Mouse (Mus musculus) kidney, embryonic 16.5 days (tissue): ENCODE measurements around the gene Cacna1c. TPM values are rescaled to one million over a fixed set of nuclear protein-coding genes. Genes with fewer than 3 reads are reported as not detected.

ENCODE experiments used
- ATAC-seq: fragments of 200-750 bp; cut with Nextera tagmentation; 2 replicates; pipeline ENCODE4 v1.8.0; 2017; ENCODE audit warnings: moderate TSS enrichment; ENCODE audit not compliant: low FRiP score, low TSS enrichment
- H3K27ac ChIP-seq: fragments of 300-500 bp; sonication (generic); 2 replicates; pipeline ENCODE4 v1.5.1; 2014; ENCODE audit warnings: low read length
- H3K27me3 ChIP-seq: fragments of 300-500 bp; sonication (generic); 2 replicates; pipeline ENCODE4 v1.6.1; 2014; ENCODE audit warnings: low read length, control low read depth, mixed read lengths; ENCODE audit not compliant: insufficient read depth
- H3K36me3 ChIP-seq: fragments of 300-500 bp; sonication (generic); 2 replicates; pipeline ENCODE4 v1.6.1; 2014; ENCODE audit warnings: low read length, control low read depth, mixed read lengths; ENCODE audit not compliant: insufficient read depth
- H3K4me1 ChIP-seq: fragments of 300-500 bp; sonication (generic); 2 replicates; pipeline ENCODE4 v1.6.1; 2014; ENCODE audit warnings: low read length, control low read depth, mixed read lengths; ENCODE audit not compliant: insufficient read depth
- H3K4me2 ChIP-seq: fragments of 300-500 bp; sonication (generic); replicated peaks from 2 replicates; pipeline ENCODE4 v1.6.1; 2014; ENCODE audit warnings: low read depth, low read length
- H3K4me3 ChIP-seq: fragments of 300-500 bp; sonication (generic); 2 replicates; pipeline ENCODE4 v1.5.1; 2014; ENCODE audit warnings: mild to moderate bottlenecking, low read length
- H3K9ac ChIP-seq: fragments of 300-500 bp; sonication (generic); replicated peaks from 2 replicates; pipeline ENCODE4 v1.6.1; 2014; ENCODE audit warnings: low read length
- H3K9me3 ChIP-seq: fragments of 300-500 bp; sonication (generic); 2 replicates; pipeline ENCODE4 v1.6.1; 2016; ENCODE audit warnings: low read length, control low read depth
- WGBS: fragments of 180-500 bp; shearing (Covaris S2); extraction: QIAGEN DNeasy Blood & Tissue Kit; methylation state at CpG from one replicate; pipeline ENCODE4 v1.1.7; 2014; 5-methylcytosine and 5-hydroxymethylcytosine counted together
- polyA plus RNA-seq: library from polyadenylated mRNA; unstranded; fragments of >200 nt; fragmentation: Nextera tagmentation; extraction: Ambion mirVana; gene quantifications from 2 replicates; pipeline ENCODE4 v1.2.1, GENCODE M21; 2015

Cacna1c gene
- polyA plus RNA-seq, 1 experiment from 2014 or later: 1.4 TPM

DNA sequence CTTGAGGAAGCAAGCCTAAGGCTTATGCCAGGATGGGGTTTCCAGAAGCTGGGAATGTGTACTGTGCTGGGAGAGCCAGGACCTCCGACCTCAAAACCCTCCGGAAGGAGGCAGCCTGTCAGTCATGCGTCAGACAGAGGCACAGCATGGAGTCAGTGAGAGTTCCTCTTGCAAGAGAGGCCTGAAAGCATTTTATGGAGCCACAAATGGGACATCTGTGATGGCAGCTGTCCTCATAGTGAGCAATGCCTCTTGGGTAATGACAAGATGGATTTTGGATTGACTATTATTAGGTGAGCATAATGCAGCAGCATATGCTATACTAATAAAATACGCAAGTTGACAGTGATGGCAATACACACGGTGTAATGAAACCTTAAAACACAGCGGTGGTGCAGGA, 515.4 kb downstream of the Cacna1c start:
- no peak for ATAC-seq
- no peak overlapping the region for H3K27ac ChIP-seq
- 67% methylated on average over 6 of the region's 6 CpGs for WGBS

DNA sequence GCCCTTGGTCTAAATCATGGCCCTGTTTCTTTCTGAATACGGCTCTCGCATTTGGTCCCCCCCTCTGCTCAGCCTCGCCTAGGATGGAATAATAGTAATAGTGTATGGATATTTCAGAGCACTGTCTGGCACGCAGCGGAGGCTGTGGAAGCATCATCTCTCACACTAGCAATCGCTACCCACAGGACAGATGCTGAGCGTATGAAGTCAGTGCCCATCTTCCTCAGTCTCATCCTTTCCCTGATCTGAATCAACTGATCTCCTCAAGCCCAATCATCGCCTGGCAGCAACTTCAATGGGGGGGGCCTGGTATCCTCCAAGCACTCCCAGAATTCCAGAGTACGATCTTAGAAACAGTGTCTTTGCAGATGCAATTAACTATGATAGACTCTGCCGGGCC, 518.2 kb downstream of the Cacna1c start:
- 95% methylated on average over 10 of the region's 10 CpGs for WGBS
- no peak overlapping the region for H3K4me2 ChIP-seq
- H3K27me3 ChIP-seq: no peaks in the 10 kb centered on the region
- H3K9ac ChIP-seq: no peak overlapping the region
- no peak overlapping the region for H3K27ac ChIP-seq
- no peaks in the 10 kb centered on the region for H3K4me1 ChIP-seq
- H3K36me3 ChIP-seq: no peaks in the 10 kb centered on the region
- no peak for ATAC-seq
- H3K9me3 ChIP-seq: no peaks in the 10 kb centered on the region
- no peak overlapping the region for H3K4me3 ChIP-seq

More for the DNA sequence above, 515.4 kb downstream of the Cacna1c start:
- Histone ChIP-seq H3K36me3 (no peaks in the 10 kb centered on the region), H3K9me3 (no peaks in the 10 kb centered on the region), H3K9ac (no peak overlapping the region), H3K27me3 (no peaks in the 10 kb centered on the region), H3K4me3 (no peak overlapping the region), H3K4me1 (no peaks in the 10 kb centered on the region), H3K4me2 (no peak overlapping the region)

DNA sequence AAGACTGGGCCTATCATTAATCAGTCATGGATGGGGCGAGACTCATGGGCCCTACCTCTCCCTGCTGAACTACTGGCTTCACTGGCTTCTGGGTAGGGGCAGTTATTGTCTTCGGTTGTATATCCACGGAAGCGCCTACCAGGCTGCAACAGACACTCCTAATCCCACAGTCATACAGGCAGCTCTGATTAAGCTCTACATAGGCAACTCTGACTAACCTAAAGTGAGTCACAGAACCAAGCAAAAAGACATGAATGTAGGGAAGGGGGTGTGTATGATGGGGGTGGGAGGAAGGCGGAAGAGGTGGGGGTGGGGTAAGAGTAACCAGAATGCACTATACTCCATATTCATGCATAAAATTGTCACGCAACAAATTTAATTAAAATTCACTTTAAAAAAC, 518.9 kb downstream of the Cacna1c start:
- H3K4me3 ChIP-seq: no peak overlapping the region
- no peaks in the 10 kb centered on the region for H3K27me3 ChIP-seq
- no peaks in the 10 kb centered on the region for H3K36me3 ChIP-seq
- no peak for ATAC-seq
- WGBS: 91% methylated on average over 6 of the region's 6 CpGs
- H3K4me1 ChIP-seq: no peaks in the 10 kb centered on the region
- no peaks in the 10 kb centered on the region for H3K9me3 ChIP-seq
- H3K4me2 ChIP-seq: no peak overlapping the region
- H3K27ac ChIP-seq: no peak overlapping the region
- H3K9ac ChIP-seq: no peak overlapping the region

DNA sequence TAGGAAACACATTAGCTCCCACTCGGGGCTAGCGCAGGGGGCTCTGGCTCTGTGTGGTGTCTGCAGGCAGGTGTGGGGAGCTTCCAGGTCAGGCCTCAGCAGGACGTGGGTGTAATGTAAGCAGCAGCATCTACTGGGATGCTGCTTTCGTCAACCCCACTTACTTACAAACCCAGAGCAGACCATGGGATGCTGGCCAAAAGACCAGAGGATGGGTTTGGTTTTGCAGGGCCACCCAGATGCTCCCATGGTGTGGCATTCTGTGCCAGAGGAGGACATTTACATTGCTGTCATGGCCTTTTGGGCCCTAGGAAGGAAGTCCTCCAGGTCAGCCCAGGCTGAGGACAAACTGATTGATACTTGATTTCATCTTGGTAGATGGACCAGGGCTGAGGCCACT, 521.4 kb downstream of the Cacna1c start:
- H3K36me3 ChIP-seq: no peaks in the 10 kb centered on the region
- 80% methylated on average over 4 of the region's 4 CpGs for whole genome bisulfite sequencing

DNA sequence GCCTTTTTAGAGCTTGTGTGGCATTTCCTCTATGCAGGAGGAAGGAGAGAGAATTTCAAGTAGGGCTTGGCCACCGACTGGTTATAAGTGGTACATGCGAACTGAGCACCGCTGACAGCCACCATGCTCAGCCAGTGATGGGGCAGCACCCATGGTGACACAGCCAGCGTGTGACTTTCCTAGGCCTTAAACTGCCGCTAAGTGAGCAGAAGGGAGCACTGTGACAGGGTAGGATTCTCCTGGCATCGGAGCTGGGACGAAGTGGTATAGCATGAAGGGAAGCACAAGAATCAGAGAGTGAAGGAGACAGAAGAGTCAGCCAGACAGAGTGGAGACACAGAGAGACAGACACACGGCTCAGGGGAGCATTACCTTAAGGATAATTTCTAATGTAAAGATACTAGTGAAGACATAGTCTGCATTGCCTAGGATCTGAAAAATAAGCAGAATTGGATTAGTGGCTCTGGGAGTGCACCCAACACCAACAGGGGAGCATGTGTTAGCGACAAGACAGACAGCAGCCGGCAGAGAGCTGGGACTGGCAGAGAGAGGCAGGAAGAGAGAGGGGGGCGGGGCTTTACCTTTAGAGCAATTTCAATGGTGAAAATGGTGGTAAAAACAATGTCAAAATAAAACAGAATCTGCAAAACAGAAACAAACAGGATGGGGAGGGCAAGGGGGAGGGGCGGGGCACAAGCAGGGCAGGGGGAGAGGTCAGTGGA, 522.1 kb downstream of the Cacna1c start:
- no peak for ATAC-seq
- H3K4me3 ChIP-seq: no peak overlapping the region
- H3K36me3 ChIP-seq: no peaks in the 10 kb centered on the region
- 82% methylated on average over 12 of the region's 12 CpGs for WGBS
- H3K27ac ChIP-seq: no peak overlapping the region
- no peak overlapping the region for H3K9ac ChIP-seq
- no peaks in the 10 kb centered on the region for H3K9me3 ChIP-seq
- no peaks in the 10 kb centered on the region for H3K4me1 ChIP-seq
- H3K27me3 ChIP-seq: no peaks in the 10 kb centered on the region
- H3K4me2 ChIP-seq: no peak overlapping the region

More for the DNA sequence above, 521.4 kb downstream of the Cacna1c start:
- no peaks in the 10 kb centered on the region for H3K4me1 ChIP-seq
- no peak overlapping the region for H3K4me3 ChIP-seq
- H3K9ac ChIP-seq: no peak overlapping the region
- H3K27ac ChIP-seq: no peak overlapping the region
- ATAC-seq: no peak
- no peaks in the 10 kb centered on the region for H3K27me3 ChIP-seq
- H3K9me3 ChIP-seq: no peaks in the 10 kb centered on the region
- H3K4me2 ChIP-seq: no peak overlapping the region

DNA sequence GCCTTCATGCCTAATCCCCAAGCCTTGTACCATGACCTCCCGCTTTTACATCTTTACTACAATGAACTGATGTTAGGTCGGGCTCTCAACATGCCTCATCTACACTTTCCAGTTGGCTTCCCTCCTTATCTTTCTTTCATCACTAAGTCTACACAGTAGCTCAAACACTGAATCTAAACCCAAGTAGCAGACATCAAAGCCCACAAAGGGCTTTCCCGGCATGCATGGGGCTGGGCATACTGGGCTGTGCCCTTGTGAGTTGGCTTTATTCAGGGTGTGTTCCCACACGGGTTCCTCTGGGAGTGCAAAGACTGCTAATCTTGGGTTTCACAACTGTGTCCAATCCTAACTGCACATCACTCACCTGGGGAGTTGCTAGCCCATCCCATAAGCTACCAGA, 542.9 kb downstream of the Cacna1c start:
- H3K36me3 ChIP-seq: no peaks in the 10 kb centered on the region
- H3K9me3 ChIP-seq: no peaks in the 10 kb centered on the region
- H3K27ac ChIP-seq: no peak overlapping the region
- no peaks in the 10 kb centered on the region for H3K27me3 ChIP-seq
- H3K4me1 ChIP-seq: no peaks in the 10 kb centered on the region
- whole genome bisulfite sequencing: 83% methylated on average over 4 of the region's 4 CpGs
- no peak overlapping the region for H3K9ac ChIP-seq
- no peak overlapping the region for H3K4me3 ChIP-seq
- no peak overlapping the region for H3K4me2 ChIP-seq
- no peak for ATAC-seq

DNA sequence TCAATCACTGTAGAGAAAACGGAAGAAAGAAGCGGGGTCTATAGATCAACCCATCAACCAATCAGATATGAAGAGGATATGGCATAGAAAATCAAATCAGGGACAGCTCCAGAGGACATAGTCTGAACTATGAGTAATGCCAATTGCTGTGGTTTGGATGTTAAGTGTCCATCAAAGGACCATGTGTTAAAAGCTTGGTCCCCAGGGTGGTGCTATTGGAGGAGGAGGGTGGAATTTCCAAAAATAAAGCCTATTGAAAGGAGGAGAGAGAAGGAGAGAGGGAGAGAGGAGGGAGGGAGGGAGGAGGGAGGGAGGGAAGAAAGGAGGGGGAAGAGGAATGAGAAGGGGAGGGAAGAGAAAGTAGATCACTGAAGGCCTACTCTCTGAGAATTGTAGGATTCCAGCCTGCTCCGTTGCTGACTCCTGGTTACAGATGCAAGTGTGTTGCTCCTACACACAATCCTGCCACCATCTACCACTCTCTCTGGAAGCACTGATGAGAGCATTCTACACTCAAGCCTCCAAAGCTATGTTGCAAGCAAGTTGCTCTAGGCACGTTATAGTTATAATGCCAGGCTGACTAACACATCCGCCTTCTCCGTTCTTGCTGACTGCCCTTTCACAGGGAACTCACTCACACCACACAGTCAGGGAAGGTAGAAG, 547.0 kb downstream of the Cacna1c start:
- Histone ChIP-seq H3K9me3 (no peaks in the 10 kb centered on the region), H3K36me3 (no peaks in the 10 kb centered on the region), H3K27ac (no peak overlapping the region), H3K4me3 (no peak overlapping the region), H3K4me2 (no peak overlapping the region), H3K4me1 (no peaks in the 10 kb centered on the region), H3K9ac (no peak overlapping the region), H3K27me3 (no peaks in the 10 kb centered on the region)
- WGBS: 89% methylated on average over 6 of the region's 6 CpGs
- no peak for ATAC-seq

DNA sequence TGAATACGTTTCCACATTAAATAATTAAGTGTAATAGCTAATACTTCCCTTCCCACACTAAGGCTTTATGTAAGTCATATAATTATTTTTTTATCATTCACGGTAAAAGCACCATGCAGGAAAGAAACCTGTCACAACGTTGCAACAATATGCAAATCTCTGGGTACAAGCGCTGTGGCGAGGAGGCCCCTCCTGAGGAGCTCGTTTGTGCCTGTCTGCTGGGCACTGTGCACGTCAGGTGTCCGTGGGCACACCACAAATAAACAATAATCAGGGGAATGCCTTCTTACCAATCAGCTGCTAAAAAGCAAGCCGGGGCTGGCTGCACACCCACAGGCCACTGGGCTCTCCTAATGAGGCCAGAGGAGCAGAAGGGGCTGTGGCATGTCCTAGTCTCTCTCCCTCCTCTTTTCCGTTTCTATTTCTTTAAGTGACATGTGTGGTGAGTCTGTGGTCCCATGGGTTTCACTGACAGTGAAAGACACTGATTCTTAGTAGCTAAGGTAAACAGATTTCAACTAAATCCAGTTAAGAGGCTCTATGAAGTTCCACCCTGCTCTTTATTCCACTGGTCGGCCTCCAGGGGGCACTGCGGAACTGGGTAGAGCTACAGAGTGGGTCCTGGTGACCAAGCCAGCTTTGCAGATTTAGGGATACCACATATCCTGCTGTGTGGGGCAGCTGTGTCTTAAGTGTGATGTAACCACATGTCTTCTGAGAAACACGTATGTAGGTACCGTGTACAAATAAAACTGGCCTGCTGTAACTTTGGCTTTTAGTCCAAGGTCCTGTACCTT, 549.8 kb downstream of the Cacna1c start:
- no peak overlapping the region for H3K4me2 ChIP-seq
- no peaks in the 10 kb centered on the region for H3K27me3 ChIP-seq
- no peaks in the 10 kb centered on the region for H3K36me3 ChIP-seq
- peak; percentile 75; the same call in 1 of the 2 replicates for ATAC-seq
- no peak overlapping the region for H3K4me3 ChIP-seq
- no peaks in the 10 kb centered on the region for H3K4me1 ChIP-seq
- WGBS: 55% methylated on average over 14 of the region's 14 CpGs
- no peaks in the 10 kb centered on the region for H3K9me3 ChIP-seq
- H3K9ac ChIP-seq: no peak overlapping the region
- H3K27ac ChIP-seq: no peak overlapping the region

DNA sequence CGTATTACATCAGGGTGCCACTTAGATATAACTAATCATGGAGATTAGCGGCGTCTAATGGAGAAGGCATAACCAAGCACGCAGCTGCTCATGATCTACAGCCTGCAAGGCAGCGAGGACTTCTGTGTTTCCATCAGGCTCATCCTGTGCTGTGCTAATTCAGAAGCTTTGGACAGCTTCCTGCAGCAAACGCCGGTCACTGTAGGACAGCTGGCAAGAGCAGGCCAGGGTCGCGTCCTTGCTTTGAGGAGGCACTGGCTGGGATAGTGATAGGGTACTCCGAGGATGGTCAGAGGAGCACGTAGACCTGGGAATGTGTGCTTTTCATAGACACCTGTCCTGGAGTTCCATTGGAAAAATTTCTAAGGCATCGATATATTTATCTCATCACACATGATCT, 551.4 kb downstream of the Cacna1c start:
- ATAC-seq: no peak

DNA sequence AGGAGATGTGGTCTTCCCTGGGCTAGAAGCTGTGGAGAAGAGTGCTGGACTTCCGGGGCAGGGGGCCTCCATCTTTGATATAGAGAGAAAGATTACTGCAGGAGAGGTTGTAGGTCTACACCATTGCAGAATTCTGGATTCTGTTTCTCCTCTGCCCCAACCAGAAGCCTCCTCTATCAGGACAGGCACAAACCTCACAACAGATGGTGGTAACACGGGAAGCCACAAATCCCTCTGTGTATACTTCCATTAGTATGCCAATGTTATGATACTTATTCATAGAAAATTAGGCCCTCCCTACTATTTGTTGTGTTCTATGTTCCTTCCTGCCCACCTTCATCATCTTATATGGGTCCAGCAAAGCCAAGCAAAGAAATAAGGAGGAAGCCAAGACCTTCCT, 552.7 kb downstream of the Cacna1c start:
- Histone ChIP-seq H3K4me2 (no peak overlapping the region), H3K9ac (no peak overlapping the region), H3K4me3 (no peak overlapping the region), H3K9me3 (no peaks in the 10 kb centered on the region), H3K36me3 (no peaks in the 10 kb centered on the region), H3K4me1 (no peaks in the 10 kb centered on the region), H3K27me3 (no peaks in the 10 kb centered on the region), H3K27ac (no peak overlapping the region)
- no peak for ATAC-seq
- WGBS: 92% methylated on average over 2 of the region's 2 CpGs

More for the DNA sequence above, 551.4 kb downstream of the Cacna1c start:
- H3K4me2 ChIP-seq: no peak overlapping the region
- no peaks in the 10 kb centered on the region for H3K9me3 ChIP-seq
- H3K4me1 ChIP-seq: no peaks in the 10 kb centered on the region
- H3K9ac ChIP-seq: no peak overlapping the region
- no peak overlapping the region for H3K27ac ChIP-seq
- no peaks in the 10 kb centered on the region for H3K27me3 ChIP-seq
- no peaks in the 10 kb centered on the region for H3K36me3 ChIP-seq
- WGBS: 81% methylated on average over 12 of the region's 12 CpGs
- no peak overlapping the region for H3K4me3 ChIP-seq
